Mouse (Mus musculus): ENCODE measurements around the gene Sept5.

DNA sequence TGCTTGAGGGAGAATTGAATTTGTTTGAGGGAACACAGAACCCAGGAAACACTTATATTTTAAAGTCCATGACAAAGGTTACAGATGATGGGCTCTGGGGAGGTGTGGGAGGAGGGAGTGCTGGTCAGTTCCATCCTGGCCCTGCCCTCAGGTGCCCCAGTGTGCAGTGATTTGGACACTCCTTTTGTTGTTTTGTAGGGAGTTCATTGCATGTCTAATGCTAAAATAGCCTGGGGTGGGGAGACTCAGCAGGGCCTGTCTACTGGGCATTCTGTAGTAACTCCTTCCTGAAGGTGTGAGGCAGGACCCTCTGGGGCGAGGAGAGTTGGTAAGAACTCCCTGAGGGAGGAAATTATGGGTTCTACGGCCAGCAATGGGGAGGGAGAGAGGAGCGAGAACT lies 7.0 kb upstream of the Sept5 start:
- TF ChIP-seq CTCF (IDR thresholded peaks at IDR 0.05; ENCODE audit: control insufficient read depth, insufficient read depth, insufficient replicate concordance, low read depth, low read length): no peak
- no peak for TF ChIP-seq POLR2A (IDR thresholded peaks at IDR 0.05; ENCODE audit: control insufficient read depth, low read depth, low read length)
